Mouse (Mus musculus): Measurements from ENCODE around the gene Myh7.

- TF ChIP-seq CTCF (IDR thresholded peaks at IDR 0.05; ENCODE audit: low read depth) (no peak), EP300 (IDR thresholded peaks at IDR 0.05; ENCODE audit: low read depth) (no peak)
Observed at GRCm38 (mm10) chr14:54951587-54951986, 42.8 kb downstream of the Myh7 start.
